Comparison of ENCODE assay signal across 13 mouse cellular contexts in the genomic region with DNA sequence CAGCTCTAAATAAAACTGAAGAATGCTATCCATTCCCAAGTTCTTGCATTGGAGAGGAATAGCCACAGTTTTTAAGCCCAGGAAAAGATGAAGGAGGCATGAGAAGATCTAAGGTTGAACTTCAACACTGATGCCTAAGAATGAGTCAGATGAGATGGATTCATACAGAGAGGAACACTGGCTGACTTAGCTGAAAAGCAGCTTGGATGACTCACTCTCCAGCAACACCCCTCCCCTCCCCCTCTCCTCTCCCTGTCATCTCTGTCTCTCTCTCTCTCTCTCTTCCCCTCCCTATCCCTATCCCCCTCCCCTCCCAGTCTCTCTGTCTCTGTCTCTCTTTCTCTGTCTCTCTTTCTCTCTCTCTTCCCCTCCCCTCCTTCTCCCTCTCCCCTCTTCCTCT.
DNase-seq lines count a peak whose midpoint lies in the region; TF ChIP-seq lines count a peak whose summit lies in the region.
"Had no signal": no experiment of that assay in that cellular context is flagged by ENCODE, and none has a peak within 500 bp of the region (broad histone marks: within the 10 kb centered on the region; RNA-seq: fewer than 3 reads in every experiment).

No protein-coding gene starts in this region.

- TF ChIP-seq CTCF in left cerebral cortex, adult 2 months (IDR thresholded peaks at IDR 0.05), result no peak

- H3K4me3 ChIP-seq in left cerebral cortex, adult 2 months, result no peak overlapping the region
- H3K4me3 ChIP-seq: kidney, embryonic 15.5 days; limb, embryonic 12.5 days had no signal

- peak; percentile 2 to 38 for DNase-seq in layer of hippocampus, adult 18-20 months (ENCODE audit: low spot score in 2 of 2)
- no peak for DNase-seq in layer of hippocampus, postnatal 36 days
- DNase-seq in 3134 (ENCODE audit: extremely low read depth, insufficient read length, low spot score) (peak; percentile 39), NIH3T3 (ENCODE audit: low read depth) (peak; percentile 78)
- DNase-seq in left cerebral cortex, adult 2 months (ENCODE audit: extremely low spot score in 1 of 2, low spot score in 2 of 2), result peak; percentile 24 to 47
- DNase-seq in cerebellum, postnatal 36 days, result no peak
- DNase-seq in heart, postnatal 4 days, result no peak
- DNase-seq in urinary bladder, postnatal 4 days (ENCODE audit: low spot score in 2 of 2), result no peak
- DNase-seq: gastrocnemius, postnatal 14 days; liver, postnatal 0 days; thymus, postnatal 36 days had no signal

- no peak overlapping the region for H3K27ac ChIP-seq in left cerebral cortex, adult 2 months
- H3K27ac ChIP-seq: kidney, embryonic 15.5 days; limb, embryonic 12.5 days had no signal

- intact Hi-C loops in left cerebral cortex, adult 2 months (cut with DNase I), result no loop called here

Comparison
In these comparisons a context has a peak if more than half of its experiments do, and no peak if none do; other contexts are left out.
1. DNase-seq: peak in layer of hippocampus, adult 18-20 months (2 of 2), 3134 (single experiment), NIH3T3 (single experiment) and left cerebral cortex, adult 2 months (2 of 2); none in layer of hippocampus, postnatal 36 days (0 of 2), cerebellum, postnatal 36 days (0 of 2), heart, postnatal 4 days (single experiment) and urinary bladder, postnatal 4 days (0 of 2).